Mouse (Mus musculus) neutrophil, adult 5-6 weeks (primary cell): ENCODE measurements around the gene Ctns. TPM values are rescaled to one million over a fixed set of nuclear protein-coding genes. Genes with fewer than 3 reads are reported as not detected.

Experiments used
- ATAC-seq: fragments of 151-379, 151-347 bp; 2 replicates; pipeline ENCODE4 v1.8.0; 2017; ENCODE audit warnings: mild to moderate bottlenecking, moderate TSS enrichment; ENCODE audit not compliant: insufficient number of reproducible peaks, poor library complexity, low FRiP score, severe bottlenecking; ENCODE audit errors: extremely low read depth
- total RNA-seq: library from RNA; stranded (forward); fragments of 200-1000 nt; gene quantifications from 2 replicates; pipeline ENCODE4 v1.2.3, GENCODE M21; 2017

Ctns gene
- 15.7 and 19.0 TPM in 2 replicates for total RNA-seq

DNA sequence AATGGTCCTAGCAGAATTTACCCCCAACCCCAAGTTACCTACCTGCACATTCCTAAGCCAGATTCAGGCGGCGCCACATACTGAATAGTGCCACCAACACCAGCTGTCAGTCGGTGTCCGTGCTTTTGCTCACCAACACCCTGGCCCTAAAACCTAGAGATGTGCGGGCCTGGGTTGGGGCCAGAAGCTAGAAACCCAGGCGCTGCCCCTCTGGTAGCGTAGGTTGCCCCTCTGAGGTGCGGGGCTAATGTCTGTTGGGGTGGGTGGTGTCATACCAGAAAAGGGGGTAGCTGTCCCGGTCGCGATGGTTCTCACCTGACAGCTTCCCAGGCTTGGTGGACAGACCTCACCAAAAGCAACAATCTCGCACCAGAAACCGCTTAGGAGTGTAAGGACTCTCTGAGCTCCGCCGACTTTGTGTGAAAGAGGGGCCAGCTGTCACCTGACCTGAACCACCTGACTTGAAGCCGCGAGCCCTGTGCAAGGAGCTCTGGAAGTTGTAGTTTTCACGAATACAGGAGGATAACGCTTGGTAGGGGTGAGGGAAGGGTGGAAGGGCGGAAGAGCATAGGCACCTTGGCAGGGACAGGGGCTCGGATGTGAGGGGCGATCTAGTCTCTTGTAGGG lies at the start of gene Ctns:
Gene Ctns, minus strand, starts transcription at position 440 of the 627 bp plus-strand sequence.
- peak; percentile 83 for ATAC-seq

DNA sequence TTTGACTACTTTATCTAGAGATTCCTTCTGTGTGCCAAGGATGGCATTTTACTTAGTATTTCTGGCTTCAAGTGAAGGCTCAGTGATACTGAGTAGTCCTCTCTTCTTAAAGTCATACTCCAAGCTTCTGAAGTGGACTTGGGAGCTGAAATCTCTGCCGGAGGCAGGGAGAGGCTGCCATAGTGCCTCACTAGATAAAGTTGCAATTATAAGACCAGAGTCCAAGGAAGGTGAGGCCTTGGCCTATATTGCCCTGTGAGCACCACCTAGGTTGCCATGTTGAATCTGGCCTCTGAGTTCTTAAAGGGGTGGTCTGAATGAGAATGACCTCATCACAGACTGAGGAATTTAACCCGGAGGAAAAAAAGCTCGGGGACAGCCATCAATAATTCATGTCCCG lies 43.9 kb upstream of the Ctns start:
- ATAC-seq: no peak

DNA sequence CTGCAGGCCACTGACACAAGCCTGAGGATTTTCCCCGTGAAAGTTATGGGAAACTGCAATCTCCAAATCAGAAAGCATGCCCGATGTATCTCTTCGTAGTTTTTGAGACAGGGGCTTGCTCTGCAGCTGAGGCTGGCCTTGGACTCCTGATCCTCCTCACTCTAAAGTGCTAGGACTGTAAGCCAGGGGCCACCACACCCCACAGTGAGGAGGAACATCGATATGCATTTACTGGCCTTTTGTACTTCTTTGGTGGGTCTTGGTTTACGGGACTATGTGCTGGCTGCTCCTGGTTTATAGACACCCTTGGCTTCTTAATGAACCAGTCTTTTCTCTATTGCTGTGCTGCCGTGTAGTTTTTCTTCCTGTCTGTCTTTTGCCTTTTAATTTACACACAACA lies 43.4 kb upstream of the Ctns start:
- ATAC-seq: no peak

DNA sequence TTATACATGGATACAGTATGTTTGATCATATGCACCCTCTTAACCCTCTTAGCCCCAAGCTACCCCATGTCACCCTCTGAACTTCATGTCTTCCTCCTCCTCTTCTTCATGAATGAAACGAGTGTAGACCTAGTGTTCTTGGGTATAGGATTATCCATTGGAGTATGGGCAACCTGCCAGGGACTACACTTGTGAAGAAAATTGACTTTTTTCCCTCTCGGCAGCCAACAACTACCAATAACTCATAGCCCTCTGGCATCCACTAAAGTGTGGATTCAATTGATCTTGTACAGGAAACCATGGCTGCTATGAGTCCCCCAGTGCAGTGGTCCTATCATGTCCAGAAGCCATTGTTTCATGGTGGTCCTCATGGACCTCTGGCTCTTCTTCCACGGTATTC lies 37.9 kb upstream of the Ctns start:
- ATAC-seq: no peak

DNA sequence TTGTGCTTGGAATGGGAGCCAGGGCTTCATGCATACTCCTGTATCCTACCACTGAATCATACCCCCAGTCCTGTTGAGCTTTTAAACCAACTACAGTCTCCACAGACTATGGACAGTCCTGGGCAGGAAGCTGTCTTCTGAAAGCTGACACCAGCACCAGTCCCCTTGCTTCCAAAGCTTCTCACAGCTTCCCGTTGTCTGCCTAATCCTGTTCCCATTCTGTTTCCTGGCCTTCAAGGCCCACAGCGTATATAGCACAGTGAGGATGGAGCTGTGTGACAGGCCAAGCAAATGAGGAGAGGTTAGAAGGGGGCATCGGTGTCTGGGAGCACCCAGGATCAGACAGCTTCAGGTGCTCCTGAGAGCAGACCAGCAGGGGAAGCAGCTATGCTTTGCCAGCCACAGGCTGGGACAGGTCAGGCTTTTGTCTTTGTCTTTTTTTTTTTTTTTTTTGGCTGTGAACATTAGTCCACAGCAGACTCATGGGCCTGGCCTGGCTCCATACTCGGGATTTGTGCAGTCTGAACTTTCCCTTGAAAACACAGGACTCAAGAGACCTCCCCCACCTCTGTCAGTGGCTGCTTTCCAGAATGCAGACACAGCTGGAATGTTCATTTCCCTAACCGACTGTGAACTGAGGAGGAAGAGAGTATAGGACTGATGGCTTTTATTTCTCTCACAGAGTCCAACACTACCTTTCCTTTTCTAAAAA lies 37.3 kb upstream of the Ctns start:
- ATAC-seq: no peak

DNA sequence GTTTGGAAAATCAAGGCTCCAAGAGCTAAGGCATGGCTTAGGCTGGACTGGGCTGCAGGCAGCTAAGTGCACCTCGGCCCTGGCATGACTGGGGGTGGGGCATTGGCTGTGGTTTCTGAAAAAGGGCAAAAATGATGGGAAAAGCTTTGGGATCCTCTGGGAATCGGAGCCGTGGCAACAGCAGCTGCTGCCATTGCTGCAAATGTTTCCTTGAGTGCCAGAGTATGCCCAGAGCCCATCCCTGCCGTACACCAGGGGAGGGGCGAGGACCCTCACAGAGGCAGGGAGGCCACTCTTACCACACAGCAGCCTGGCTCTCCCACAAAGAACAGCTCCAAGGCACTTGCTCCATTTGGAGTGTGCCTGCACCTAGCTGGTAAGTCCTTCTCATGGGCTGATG lies 35.1 kb upstream of the Ctns start, which contains the start of gene Trpv1:
Gene Trpv1, plus strand, starts transcription at position 301 of the 400 bp plus-strand sequence.
- ATAC-seq: no peak

DNA sequence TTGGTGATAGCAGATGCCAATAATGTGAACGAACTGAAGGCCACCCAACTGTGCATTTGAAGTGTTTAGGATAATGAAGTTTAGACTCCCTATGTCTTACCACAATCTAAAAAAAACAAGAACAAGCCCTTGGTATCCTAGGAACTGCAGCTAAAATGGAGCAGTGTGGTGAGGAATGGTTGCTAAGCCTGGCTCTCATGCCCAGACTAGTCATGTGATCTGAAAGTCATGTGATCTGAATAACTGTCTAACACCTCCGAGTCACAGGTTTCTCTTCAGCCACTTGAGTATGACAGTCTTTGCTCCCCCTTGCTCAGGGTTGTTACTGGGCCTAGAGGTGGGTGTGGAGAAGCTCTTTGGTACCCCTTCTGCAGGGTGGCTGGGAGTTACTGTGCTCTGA lies 33.7 kb upstream of the Ctns start:
- no peak for ATAC-seq

DNA sequence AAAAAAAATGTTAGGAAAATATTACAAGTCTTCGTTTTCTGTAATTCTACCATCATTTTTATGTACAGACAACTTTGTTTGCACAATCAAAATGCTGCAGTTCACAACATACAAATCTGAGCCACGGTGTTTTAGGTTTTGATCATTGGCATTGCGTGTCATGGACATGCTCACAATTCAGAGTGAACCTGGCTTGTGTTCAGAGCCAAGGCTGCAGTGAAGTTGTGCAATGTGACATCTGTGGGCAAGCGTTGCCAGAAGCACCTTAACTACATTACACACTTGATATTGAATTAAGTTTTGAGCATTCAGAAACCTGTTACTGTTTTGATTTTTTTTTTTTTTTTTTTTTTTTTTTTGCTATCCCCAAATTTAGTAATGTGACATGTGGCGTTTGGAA lies 31.2 kb upstream of the Ctns start:
- ATAC-seq: no peak

DNA sequence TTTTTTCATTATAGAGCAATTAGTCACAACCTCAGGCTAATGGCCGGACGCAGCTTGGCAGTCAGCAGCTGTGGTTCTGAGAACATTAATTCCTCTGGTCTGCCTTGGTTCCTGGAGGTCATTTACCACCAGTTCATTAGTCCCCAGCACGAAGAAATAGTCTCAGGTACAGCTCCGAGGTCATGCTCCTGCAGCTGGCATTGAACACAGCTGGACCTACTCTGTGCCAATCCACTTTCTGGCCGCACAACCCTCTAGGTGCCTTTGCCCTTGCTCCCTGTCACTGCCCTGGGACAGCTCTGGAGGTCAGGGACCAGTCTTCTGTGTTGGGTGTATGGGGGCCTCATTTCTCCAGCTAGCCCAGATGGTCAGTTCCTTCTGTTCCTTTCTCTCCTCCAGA lies 30.0 kb upstream of the Ctns start:
- ATAC-seq: no peak

DNA sequence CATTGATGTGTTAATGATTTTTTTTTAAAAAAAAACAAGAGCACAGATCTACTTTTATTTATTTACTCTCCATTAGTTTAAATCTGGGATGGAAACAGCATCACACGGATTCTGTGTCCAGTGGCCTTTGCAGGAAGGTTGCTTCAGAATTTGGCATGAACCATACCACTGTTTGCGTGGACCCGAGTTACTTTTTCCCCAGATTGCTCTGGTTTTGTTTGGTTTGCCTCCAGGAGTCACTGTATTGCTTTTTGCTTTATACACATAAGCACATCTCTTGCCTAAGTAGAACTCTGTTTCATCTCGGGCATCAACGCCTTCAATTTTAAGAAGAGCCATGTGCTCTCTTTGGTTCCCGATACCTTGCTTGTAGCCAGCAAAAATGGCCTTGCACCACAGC lies 27.0 kb upstream of the Ctns start:
- ATAC-seq: no peak

DNA sequence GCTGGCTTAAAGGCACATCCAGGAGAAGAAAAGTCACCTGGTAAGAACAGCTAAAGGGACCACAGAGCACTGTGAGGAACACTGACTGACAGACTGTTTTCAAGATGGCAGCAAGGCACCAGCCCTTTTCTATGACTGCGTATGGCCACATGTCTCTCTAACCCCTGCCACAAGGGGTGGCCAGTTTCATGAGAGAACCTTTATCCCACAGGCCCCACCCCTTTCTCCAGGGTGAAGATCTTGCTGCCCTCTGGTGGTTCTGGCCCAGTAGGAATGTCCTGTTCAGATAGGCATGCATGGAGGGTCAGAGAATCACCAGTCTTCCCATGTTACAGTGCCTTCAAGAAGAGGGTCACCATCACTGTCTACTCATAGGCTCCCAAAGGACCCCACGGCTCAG lies 25.1 kb upstream of the Ctns start:
- ATAC-seq: no peak

DNA sequence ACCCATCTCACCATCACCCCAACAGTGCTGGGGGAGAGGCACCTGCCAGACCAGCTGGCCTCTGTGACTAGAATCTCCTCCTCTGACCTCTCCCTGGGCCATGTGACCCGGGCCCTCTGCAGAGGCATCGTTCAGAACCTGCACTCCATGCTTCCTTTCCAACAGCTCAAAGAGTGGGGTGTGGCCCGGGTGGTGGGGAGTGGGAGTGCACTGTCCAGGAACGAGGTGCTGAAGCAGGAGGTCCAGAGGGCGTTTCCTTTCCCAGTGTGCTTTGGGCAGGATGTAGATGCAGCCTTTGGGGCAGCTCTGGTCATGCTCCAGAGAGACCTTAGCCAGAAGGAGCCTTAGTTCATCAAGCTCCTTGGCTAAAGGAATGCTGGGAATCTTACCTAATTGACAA lies 24.0 kb upstream of the Ctns start:
- no peak for ATAC-seq

DNA sequence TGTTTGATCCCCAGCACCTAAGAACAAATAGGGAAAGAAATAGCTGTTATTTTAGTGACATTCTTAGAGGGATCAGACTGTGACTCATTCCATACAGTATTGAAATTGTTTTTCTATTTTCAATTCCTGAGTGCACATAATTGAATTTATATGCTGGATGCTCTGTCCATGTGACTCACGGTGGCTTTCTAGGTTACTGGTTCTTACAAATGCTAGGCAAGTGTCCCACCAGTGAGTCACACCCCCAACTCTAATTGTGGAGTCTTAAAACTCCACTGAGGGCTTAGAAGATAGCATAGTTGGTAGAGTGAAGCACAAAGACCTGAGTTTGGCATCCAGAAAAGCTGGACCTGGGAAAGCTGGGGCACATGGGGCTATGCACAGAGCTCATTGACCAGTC lies 21.8 kb upstream of the Ctns start:
- ATAC-seq: no peak

DNA sequence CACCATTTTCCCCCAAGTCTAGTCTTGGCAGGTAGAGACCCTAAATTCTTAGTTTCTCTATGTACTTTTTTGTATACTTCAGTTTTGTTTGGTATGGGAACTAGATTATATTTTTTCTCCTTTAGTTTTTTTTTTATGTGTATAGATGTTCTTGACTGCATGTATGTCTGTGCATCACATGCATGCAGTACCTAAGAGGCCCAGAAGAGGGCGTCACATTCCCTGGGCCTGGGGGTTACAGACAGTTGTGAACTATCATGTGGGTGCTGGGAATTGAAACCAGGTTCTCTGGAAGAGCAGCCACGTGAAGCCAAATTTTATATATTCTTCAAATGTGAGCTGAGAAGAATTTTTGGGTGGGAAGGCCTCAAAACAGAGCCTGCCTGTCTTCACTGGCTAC lies 20.8 kb upstream of the Ctns start:
- ATAC-seq: no peak

DNA sequence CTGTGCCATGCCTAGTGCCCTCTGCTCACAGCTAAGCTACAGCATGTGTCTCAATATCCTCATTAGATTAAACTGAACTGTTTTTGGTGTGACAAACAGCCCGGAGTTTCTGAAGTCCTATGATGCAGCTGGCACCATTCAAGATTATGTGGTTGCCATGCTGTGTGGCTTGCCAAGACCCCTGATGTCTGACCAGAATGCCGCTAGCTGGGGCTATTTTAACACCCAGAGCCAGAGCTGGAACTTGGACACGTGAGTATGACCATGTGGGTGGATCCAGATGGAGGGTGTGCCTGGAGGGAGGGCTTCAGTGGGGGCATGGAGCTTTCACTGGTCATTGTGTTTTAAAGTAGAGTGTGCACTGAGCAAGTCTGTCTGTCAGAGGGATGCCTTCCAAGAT lies 15.1 kb upstream of the Ctns start:
- ATAC-seq: no peak

DNA sequence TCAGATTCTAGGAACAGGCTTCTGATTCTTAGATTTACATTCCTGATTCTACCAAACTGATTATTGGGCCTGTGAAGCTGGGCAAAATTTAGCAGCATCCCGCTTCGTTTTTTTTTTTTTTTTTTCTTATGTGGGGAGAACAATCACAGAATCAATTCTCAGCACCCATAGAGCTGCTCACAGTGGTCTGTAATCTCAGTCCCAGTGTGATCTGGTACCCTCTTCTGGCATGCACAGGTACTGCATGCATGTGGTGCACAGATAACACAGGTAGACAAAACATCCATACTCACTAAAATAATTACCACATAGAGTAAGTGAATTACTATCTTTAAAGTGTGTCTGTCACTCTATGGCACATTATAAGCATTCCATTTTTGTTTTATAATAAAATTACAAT lies 8.8 kb upstream of the Ctns start:
- ATAC-seq: 0 out of 2 replicates have a peak, but pooled peaks have one; percentile 33

DNA sequence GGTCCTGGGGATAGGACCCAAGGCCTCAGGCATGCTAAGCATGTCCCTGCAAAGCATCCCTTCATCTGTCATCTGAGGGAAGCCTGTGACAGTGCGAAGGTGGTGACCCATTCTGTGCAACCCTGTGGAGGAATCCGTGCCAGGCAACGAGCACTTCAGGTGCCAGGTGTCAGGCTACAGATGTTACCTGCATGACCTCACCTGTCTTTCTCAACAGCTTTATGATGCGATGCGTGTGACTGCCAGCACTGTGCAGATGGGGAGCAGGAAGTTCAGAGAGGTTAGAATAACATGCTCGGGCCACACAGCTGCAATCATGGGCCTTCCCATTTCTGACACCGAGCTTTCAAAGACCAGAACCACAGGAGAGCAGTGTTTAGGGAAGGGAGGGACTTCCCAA lies 6.4 kb upstream of the Ctns start:
- no peak for ATAC-seq

DNA sequence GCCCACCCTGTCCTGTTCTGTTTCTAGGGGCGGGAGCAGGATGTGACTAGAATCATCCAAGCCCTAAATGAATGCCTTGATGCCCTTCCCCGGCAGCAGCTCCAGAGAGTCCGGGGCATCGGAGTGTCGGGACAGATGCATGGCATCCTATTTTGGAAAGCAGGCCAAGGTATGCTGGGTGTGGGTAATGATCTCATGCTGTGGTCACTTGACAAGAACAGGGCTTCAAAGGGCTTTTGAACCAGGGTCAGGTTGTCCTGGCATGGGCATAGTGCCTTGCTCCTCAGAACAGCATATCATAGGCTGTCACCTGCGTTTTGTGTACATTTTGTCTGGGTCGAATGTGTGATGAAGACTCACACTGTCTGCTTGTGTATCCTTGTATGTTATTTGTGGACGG lies 5.1 kb upstream of the Ctns start:
- ATAC-seq: no peak

DNA sequence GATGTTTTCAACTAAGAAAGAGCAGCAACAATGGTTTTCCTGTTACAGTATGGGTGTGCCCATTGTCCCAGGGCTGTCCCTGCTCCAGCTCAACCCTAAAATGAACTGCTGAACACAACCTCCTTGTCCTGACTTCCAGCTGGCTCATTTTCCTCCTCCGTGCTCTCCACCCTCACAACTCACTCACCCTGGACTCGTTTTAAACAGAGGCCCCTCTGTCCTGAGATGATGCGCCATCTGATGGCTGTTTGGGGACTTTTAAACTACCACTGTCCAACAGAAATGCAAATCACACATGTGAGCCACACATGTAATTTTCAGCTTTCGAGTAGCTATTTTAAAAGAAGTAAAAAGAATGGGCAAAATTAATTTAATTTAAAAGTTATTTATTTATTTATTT lies 2.8 kb upstream of the Ctns start:
- ATAC-seq: no peak

DNA sequence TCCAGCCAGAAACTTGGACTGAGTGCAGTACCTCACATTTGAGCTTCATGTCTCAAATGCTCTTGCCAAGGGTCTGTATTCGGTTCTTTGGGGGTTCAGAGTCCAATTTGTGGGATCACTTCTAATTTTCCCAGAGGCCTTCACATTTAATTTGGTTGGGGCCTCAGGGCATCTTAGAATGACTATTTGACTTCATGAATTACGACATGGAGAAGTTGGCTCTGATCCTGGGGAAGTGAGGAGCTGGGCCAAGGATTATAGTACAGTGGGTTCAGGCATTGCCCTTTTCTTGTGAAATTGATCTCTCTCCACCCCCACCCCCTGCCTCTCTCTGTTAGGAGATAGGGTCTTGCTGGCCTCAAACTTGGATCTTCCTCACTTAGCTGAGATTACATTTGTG lies 2.2 kb upstream of the Ctns start:
- no peak for ATAC-seq

DNA sequence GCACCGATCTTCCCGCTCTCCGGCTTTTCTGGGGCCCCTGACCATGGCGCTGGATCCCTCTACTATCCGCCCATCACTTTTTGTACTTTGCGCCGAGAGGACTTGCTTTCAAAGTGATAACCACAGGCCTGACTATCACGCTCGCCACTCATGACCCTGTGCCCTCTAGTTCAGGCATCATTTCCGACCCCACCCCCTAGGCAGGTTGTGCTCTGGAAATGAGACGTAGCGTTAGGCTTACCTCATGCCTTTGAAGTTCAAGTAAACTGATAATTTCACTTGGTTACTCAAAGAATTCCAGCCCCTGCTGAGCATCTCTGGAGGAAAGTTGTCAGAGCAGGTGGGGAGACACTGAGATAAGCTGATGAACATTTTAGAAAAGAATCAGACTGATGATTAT lies 1.0 kb upstream of the Ctns start:
- no peak for ATAC-seq
